Mouse (Mus musculus) layer of hippocampus, postnatal 25 days (tissue): ENCODE measurements around the gene Rad51b. TPM values are rescaled to one million over a fixed set of nuclear protein-coding genes. Genes with fewer than 3 reads are reported as not detected.

Experiments
- DNase-seq, 2 experiments: peaks; one replicate each; pipeline ENCODE4 v3.0.0; 2022; ENCODE audit warnings: mixed read lengths in 2 of 2, low spot score in 1 of 2; ENCODE audit errors: extremely low spot score in 1 of 2
- total RNA-seq, 2 experiments: library from RNA; stranded (reverse); gene quantifications; 2 replicates each; pipeline ENCODE4 v1.2.3; 2021

The Rad51b gene
- total RNA-seq, 2 experiments from 2014 or later = 0.30 TPM; not detected in 1

DNA sequence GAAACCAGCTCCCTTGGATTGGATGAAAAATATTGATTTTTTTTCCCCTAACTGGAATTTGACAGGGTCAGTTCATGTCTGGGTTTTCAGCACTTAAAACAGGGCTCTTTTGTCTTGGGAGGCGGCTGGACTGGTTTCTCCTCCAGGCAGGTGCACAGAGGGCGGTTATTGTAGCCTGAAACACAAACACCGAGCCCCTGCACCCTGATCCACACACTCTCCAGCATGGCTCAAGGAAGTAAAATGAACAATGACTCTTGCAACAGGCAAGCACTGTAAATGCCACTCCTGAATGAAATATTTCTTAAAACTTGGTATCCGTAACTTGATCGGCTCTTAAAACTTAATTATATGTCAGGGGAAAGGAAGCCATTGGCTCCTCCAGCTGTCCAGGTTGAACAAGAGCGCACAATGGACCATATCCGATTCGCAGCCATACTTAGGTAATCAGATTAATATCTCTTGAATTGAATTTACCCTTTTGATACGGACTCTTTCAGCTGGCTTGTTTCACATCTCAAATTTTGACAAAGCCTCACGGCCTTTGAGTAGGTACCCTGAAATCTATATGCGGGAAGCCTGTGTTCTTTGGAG, 377.9 kb downstream of the Rad51b start:
- DNase-seq = no peak

- DNase-seq = no peak
Measured at GRCm38 (mm10) chr12:79675440-79676176, 378.5 kb downstream of the Rad51b start.

GRCm38 (mm10) chr12:79676251-79676650, 379.2 kb downstream of the Rad51b start:
- no peak for DNase-seq

DNA sequence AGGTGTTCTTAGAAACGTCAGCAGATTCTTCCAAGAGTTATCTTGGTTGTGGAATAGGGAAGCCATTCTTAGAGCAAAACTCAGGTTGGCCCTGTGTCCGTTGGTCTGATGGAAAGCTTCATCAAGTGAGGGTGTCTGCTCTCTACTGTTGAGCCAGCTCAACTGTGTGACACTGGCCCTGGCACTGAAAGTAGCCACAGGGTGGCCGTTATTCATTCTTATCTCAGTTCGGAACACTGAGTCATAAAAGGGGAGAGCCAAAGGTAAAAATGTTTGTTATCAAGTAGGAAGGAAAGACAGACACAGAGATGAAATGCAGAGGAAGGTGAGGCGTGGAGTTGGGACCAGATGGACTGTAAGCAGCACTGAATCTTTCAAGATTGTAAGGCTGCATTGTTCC, 379.8 kb downstream of the Rad51b start:
- DNase-seq = no peak

- no peak for DNase-seq
Measured at GRCm38 (mm10) chr12:79679251-79679901, 382.3 kb downstream of the Rad51b start.

DNA sequence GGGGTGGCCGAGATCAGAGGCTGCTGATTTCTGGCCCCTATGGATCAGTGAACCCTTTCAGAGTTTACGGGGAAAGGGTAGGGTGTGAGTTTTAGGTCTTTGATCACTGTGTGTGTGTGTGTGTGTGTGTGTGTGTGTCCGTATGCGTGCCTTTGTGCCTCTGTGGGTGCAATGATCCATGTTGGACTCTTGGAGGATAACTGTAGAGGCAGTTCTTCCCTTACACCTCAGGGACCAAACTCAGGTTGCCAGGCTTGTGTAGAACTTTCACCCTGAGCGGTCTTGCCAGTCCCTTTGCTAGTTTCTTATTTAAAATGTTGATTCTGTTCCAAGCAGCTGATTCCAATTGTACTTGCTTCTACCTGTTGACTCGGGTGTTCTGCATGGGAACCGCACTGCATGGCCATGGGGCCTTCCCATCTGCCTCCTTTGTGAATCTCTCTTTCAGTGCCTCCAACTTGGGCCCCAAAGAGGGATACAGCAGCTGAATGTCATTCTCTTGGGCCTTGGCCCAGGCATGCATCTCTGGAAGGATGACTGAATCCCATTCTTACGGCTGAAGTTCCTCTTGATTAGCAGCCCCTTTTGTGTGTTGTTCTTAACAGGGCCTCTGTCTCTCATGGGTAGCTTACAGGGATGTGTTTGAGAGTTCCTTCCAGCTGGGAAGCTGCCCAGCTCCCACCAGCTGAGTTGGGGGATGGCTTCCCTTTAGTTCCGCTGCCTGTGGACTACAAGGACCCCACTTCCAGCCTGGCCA, 383.0 kb downstream of the Rad51b start:
- no peak for DNase-seq

GRCm38 (mm10) chr12:79680698-79681072, 383.6 kb downstream of the Rad51b start:
- DNase-seq = no peak

- DNase-seq = no peak
Measured at GRCm38 (mm10) chr12:79681571-79681970, 384.5 kb downstream of the Rad51b start.

GRCm38 (mm10) chr12:79683350-79683749, 386.3 kb downstream of the Rad51b start:
- DNase-seq = no peak

DNA sequence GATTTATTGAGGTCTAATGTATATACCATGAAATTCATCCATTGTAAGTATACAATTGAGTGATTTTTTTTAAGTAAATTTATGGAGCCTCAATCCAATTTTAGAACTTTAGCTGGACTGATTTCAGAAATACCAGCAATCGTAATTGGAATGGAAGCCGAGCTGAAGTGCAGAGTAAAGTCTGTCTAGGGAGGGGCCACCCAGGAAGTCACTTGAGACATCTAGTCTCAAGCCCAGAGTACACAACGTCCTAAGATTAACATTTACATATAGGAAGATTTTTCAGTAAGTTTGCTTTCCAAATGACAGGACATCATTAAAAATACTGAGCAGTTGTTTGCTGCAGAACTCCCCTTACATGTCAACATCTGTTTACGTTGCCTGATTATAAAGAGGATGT, 386.7 kb downstream of the Rad51b start:
- DNase-seq = no peak

- no peak for DNase-seq
Measured at GRCm38 (mm10) chr12:79684338-79684737, 387.3 kb downstream of the Rad51b start.

- no peak for DNase-seq
Measured at GRCm38 (mm10) chr12:79686594-79687325, 389.7 kb downstream of the Rad51b start.

- DNase-seq = no peak
Measured at GRCm38 (mm10) chr12:79687683-79688386, 390.8 kb downstream of the Rad51b start.

- DNase-seq = no peak
Measured at GRCm38 (mm10) chr12:79689299-79689698, 392.2 kb downstream of the Rad51b start.

DNA sequence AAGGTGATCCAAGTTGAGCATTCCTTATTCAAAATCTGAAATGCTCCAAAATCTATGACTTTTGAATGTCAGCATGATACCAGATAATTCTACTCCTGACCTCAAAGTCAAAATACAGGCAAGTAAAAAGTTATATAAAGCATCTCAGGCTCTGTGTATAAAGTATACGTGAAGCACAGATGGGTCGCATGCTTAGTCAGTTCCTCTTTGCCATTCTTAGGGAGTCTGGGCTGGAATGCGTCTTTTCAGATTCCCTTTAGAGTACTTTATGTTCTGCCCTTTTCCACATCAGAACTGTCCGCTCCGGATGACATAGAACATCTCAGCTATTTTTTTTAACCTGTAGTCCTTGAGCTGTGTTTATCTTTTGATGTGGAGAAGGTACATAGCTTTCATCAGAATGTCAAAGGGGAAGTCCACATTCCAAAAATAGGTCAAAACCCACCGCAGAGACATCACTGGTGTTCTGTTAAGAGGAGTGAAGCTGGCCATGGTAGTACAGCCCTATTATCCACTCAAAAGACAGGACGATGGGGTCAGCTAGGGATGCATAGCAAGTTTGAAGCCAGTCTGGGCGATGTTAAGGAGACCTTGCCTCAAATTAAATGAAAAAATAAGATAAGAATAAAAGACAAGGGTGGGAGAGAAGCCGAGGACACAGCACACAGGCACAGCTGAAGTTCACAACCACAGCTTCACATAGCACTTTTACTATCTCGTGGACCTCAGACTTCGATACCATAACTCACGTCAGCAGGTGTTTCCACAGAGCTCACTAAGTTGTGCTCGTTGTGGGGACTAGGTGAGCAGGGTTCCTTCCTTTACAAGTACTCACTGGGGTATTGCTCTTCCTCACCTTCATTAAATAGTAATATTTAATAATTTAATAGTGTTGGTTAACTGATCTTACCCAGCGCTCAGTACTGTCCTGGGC, 395.1 kb downstream of the Rad51b start:
- DNase-seq = no peak

DNA sequence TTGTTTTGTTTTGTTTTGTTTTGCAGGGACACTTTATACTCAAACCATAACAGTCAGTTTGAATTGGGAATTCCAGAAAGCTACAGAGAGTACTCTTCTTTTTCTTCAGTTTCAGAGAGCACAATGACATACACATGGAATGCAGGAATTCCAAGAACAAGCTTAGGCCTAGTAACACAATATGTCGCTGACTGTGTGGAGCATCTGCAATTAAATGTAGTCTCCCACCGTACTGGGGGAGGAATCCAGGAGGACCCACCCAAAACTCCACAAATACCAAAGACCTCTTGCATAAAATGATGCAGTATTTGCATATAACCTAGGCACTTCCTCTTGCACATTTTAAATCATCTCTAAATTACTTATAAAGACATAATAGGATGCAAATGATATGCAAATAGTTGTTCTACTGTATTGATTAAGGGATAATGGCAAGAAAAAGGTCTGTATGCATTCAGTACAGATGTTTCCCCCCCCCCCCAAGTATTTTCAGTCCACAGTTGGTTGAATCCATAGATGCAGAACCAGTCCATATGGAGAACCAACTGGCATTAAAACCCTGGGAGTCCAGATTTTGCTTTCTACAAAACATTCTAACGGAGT, 398.9 kb downstream of the Rad51b start:
- DNase-seq = no peak

DNA sequence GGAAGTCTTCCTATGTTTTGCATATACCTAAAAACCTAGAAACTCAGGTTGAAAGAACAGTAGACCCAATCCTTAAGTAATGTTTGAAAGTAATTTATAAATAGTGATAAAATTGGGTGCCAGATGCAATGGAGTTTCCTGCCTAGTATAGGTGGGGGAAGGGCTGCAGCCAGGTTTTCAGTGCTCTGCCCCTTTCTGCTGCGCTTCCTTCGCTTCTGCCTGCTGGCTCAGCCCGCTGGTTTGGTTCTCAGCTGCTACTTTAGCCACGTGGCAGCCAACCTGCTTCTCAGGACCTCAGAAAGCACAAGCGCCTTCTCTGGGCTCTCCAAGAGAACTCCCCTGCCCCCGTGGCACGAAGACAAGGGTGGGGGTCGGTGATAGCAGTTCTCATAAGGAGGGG, 406.5 kb downstream of the Rad51b start:
- DNase-seq = no peak
